Mouse (Mus musculus): ENCODE measurements around the gene Sult1b1.

DNA sequence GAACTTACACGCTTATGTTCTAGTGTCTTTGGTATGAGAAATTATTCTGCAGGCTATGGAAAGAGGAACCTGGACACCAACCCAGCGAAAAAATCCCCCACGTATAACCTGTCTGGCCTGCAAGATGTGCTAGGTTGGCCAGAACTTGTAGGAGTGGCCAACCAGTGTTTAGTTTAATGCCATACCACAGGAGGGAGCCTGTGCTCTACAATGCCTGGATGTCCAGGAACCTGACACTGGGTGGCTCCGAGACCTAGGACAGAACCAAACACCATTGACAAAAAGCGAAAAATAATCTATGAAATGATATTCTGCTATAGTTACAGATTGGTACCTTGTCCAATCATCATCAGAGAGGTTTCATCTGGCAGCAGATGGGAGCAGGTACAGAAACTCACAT is 22.1 kb upstream of the Sult1b1 start:
- TF ChIP-seq CTCF (IDR thresholded peaks at IDR 0.05; ENCODE audit: borderline replicate concordance, control insufficient read depth, extremely low read depth, insufficient read depth, low read length, poor library complexity) (no peak), POLR2A (IDR thresholded peaks at IDR 0.05; ENCODE audit: control insufficient read depth, extremely low read depth, insufficient read depth, low read length, poor library complexity) (no peak)

Data from thymus, adult 2 months (tissue).